Mouse (Mus musculus) E14TG2a.4 (cell line): ENCODE results near the gene Txlna.

Experiments used
- CTCF ChIP-seq: conservative IDR thresholded peaks from 2 replicates; pipeline ENCODE4 v1.5.1; 2014; ENCODE audit warnings: low read length
- NANOG ChIP-seq: IDR thresholded peaks from 2 replicates; pipeline ENCODE4 v1.6.1; 2014; ENCODE audit warnings: borderline replicate concordance, low read length, mixed read lengths

DNA sequence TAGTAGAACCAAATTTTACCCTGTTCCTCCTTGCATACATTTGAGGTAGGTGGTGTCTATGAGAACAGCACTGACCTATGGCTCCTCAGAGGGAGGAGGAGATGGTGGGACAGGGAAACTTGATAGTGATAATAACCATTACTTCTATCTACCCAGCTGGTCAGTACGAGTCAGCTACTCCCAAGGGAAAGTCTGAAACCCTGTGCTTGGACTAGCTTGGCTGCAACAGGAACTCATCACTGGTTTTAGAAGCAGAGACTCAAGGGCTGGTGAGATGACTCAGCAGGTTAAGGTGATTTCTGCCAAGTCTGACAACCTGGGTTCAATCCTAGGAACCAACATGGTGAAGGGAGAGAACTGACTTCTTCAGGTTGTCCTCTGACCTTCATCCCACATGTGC is 7.8 kb upstream of the Txlna start:
- no peak for TF ChIP-seq CTCF
- no peak for TF ChIP-seq NANOG
